Mouse (Mus musculus): ENCODE results near the gene Rab35. TPM values are rescaled to one million over a fixed set of nuclear protein-coding genes. Genes with fewer than 3 reads are reported as not detected.

Gene Rab35
- total RNA-seq, 4 experiments from 2014 or later = 97.0 to 104 (median 99.4) TPM

Small RNA genes within 50 kb of the gene (microRNA-seq; reads per million reads assigned to microRNA genes)
- 0 reads per million in 2 experiments for gene Mir7030

Other genes starting within 250 kb of the Rab35 start
- gene Msi1, start 202.3 kb upstream of the Rab35 start, total RNA-seq (2022) = 10 to 100 TPM; 43.2 to 58.9 (median 51.0) TPM
- not detected for gene Pla2g1b, start 165.6 kb upstream of the Rab35 start, total RNA-seq (2022)
- gene Sirt4, start 147.2 kb upstream of the Rab35 start, total RNA-seq (2022) = 10 to 100 TPM; 27.1 to 38.6 (median 33.1) TPM
- 10 to 100 TPM; 18.3 to 27.8 (median 22.9) TPM for gene Pxn, start 125.2 kb upstream of the Rab35 start, total RNA-seq (2022)
- gene Rplp0, start 72.4 kb upstream of the Rab35 start, total RNA-seq (2022) = 100 to 1,000 TPM; 188 to 223 (median 203) TPM
- 10 to 100 TPM; 60.7 to 71.6 (median 61.4) TPM for gene Gcn1l1, start 66.7 kb upstream of the Rab35 start, total RNA-seq (2022)
- 100 to 1,000 TPM; 135 to 148 (median 139) TPM for gene Bicdl1, start 99.7 kb downstream of the Rab35 start, total RNA-seq (2022)
- gene Cit, start 213.4 kb downstream of the Rab35 start, total RNA-seq (2022) = 100 to 1,000 TPM; 181 to 207 (median 194) TPM